Mouse (Mus musculus) thymus, adult 2 months (tissue): Measurements from ENCODE around the gene Gm9732. TPM values are rescaled to one million over a fixed set of nuclear protein-coding genes. Genes with fewer than 3 reads are reported as not detected.
"Not testable (repeated sequence)": the region's sequence is repeated elsewhere in the genome, so short reads cannot be mapped to it uniquely, and the experiment has no call there.

Source experiments
- DNase-seq: peaks from one replicate; pipeline ENCODE4 v3.0.0; 2021
- H3K27ac ChIP-seq: fragments of 200-500 bp; 2 replicates; pipeline ENCODE4 v1.5.1; 2012; ENCODE audit warnings: low read length, control low read depth; ENCODE audit not compliant: control insufficient read depth, insufficient read depth
- H3K27me3 ChIP-seq: fragments of 200-500 bp; 2 replicates; pipeline ENCODE4 v1.6.1; 2012; ENCODE audit warnings: mild to moderate bottlenecking, low read length, moderate library complexity, mixed read lengths; ENCODE audit not compliant: control insufficient read depth, insufficient read depth
- H3K36me3 ChIP-seq: fragments of 200-500 bp; 2 replicates; pipeline ENCODE4 v1.6.1; 2012; ENCODE audit warnings: mild to moderate bottlenecking, low read length, moderate library complexity; ENCODE audit not compliant: control insufficient read depth, insufficient read depth
- H3K4me1 ChIP-seq: fragments of 200-500 bp; replicated peaks from 2 replicates; pipeline ENCODE4 v1.6.1; 2012; ENCODE audit warnings: low read length; ENCODE audit not compliant: control insufficient read depth, insufficient read depth
- H3K4me3 ChIP-seq: fragments of 200-500 bp; 2 replicates; pipeline ENCODE4 v1.5.1; 2012; ENCODE audit warnings: mild to moderate bottlenecking, low read length, control low read depth, moderate library complexity; ENCODE audit not compliant: control insufficient read depth, insufficient read depth
- WGBS: fragments of 180-500 bp; shearing (Covaris S2); methylation state at CpG from one replicate; pipeline ENCODE4 v1.1.7; 2018; 5-methylcytosine and 5-hydroxymethylcytosine counted together
- polyA plus RNA-seq: library from polyadenylated mRNA; depleted of rRNA; stranded (reverse); fragments of >200 nt; gene quantifications from 2 replicates; pipeline ENCODE4 v1.2.3, GENCODE M21; 2012

Gm9732 gene
- polyA plus RNA-seq, 1 experiment = not detected

- H3K4me3 ChIP-seq, DNase-seq, H3K36me3 ChIP-seq, H3K27me3 ChIP-seq, H3K4me1 ChIP-seq, H3K27ac ChIP-seq: not testable (repeated sequence)
- WGBS = 95% methylated on average over 1 of the region's 1 CpGs
Observed at GRCm38 (mm10) chr14:43275752-43276151, 916 bp downstream of the Gm9732 start.

DNA sequence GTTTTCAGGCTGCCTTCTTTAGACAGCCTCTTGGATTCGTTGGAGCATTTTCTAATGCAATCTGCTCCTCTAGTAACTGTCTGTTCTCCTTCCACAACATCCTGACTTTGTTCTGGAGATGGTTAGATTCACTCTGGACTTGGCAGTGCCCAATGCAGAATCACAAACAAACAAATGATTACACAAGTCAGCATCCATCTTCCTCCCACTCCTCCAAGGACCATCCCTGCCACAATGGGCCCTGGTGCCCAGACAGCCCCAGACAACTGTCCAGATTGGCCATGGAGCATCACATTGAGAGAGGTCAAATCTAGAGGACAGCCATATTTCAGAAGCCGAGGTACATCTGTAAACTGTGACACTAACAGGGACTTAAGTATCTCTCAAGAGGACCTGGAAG lies 2.6 kb downstream of the Gm9732 start:
- not testable (repeated sequence) for H3K27ac ChIP-seq, H3K4me3 ChIP-seq, H3K36me3 ChIP-seq, H3K27me3 ChIP-seq, DNase-seq, H3K4me1 ChIP-seq
- WGBS = 67% methylated on average over 2 of the region's 2 CpGs

GRCm38 (mm10) chr14:43278146-43278545 lies 3.3 kb downstream of the Gm9732 start:
- H3K27ac ChIP-seq, H3K4me3 ChIP-seq, DNase-seq, H3K36me3 ChIP-seq, H3K4me1 ChIP-seq, H3K27me3 ChIP-seq: not testable (repeated sequence)
- WGBS = 75% methylated on average over 4 of the region's 4 CpGs

GRCm38 (mm10) chr14:43278681-43279080 lies 3.8 kb downstream of the Gm9732 start:
- not testable (repeated sequence) for H3K27ac ChIP-seq, H3K36me3 ChIP-seq, H3K27me3 ChIP-seq, H3K4me3 ChIP-seq, DNase-seq, H3K4me1 ChIP-seq
- 93% methylated on average over 3 of the region's 3 CpGs for whole genome bisulfite sequencing

DNA sequence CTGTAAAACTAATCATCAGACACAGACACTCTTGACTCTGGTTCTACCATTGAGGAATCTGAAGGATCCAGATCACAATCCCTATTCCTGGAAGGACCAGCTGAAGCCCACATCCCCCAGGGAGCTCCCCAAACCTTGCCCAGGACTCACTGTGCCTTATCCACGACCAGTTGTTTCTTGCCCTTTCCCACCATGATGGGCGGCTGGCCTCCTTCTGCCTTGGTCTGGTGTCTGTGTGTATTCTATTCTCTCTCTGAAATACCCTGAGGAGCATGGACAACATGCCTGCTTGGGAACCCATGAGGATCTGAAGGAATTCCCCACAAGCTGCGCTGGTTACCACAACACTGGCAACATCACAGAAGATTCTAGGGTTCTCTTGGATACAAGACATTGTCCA lies 18.7 kb downstream of the Gm9732 start, which contains the start of gene Gm8127:
Gm8127 (minus strand) TSS at position 330 of the 400 bp plus-strand sequence.
- H3K27me3 ChIP-seq, H3K27ac ChIP-seq, H3K4me3 ChIP-seq, DNase-seq, H3K36me3 ChIP-seq, H3K4me1 ChIP-seq: not testable (repeated sequence)
- 86% methylated on average over 3 of the region's 3 CpGs for WGBS

- DNase-seq, H3K4me3 ChIP-seq, H3K4me1 ChIP-seq, H3K36me3 ChIP-seq, H3K27me3 ChIP-seq, H3K27ac ChIP-seq: not testable (repeated sequence)
Observed at GRCm38 (mm10) chr14:43319516-43319915, 44.7 kb downstream of the Gm9732 start.

GRCm38 (mm10) chr14:43328603-43329002 lies 53.8 kb downstream of the Gm9732 start:
- DNase-seq, H3K36me3 ChIP-seq, H3K4me1 ChIP-seq, H3K27me3 ChIP-seq, H3K4me3 ChIP-seq, H3K27ac ChIP-seq: not testable (repeated sequence)
- 55% methylated on average over 2 of the region's 2 CpGs for WGBS

DNA sequence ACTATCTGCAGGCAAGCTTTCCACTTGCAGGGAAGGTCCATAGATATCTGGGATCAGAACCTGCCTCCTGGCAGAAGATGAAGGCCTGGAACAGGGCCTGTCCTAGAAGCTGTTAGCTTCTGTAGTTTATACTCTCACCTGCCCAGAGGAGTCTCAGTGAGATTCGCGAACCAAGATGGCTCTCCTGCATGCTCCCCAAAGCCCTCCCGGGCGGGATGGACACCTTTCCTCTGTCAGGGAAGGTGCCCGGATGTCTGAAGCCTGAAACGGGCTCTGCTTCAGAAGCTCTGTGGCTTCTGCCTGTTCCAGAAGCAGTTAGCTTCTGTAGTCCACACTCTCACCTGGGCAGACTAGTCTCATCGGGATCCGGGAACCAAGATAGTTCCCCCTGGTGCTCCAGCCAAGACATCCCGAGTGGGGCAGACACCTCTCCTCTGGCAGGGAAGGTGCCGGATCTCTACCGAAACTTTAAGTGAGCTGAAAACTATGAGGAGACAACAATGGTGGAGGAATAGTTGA lies 56.6 kb downstream of the Gm9732 start:
- H3K27me3 ChIP-seq, DNase-seq, H3K4me3 ChIP-seq, H3K27ac ChIP-seq, H3K36me3 ChIP-seq, H3K4me1 ChIP-seq: not testable (repeated sequence)
- WGBS = 93% methylated on average over 11 of the region's 11 CpGs

GRCm38 (mm10) chr14:43337646-43338045 lies 62.8 kb downstream of the Gm9732 start:
- DNase-seq, H3K4me3 ChIP-seq, H3K4me1 ChIP-seq, H3K36me3 ChIP-seq, H3K27me3 ChIP-seq, H3K27ac ChIP-seq: not testable (repeated sequence)
- 54% methylated on average over 1 of the region's 1 CpGs for WGBS

DNA sequence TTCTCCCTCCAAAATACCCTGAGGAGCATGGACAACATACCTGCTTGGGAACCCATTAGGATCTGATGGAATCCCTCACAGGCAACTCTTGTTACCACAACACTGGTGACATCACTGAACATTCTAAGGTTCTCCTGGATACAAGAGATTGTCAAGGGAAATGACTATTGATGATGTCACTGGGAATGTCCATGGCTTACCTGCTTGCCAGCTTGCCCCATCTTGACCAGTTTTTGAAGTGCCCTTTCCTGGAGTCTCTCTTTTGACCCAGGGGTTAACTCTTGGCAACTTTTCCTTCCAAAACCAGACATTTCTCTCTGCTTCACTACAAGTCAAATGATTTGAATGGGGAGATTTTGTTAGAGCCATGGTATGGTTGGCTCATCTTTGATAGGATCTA lies 72.9 kb downstream of the Gm9732 start, which contains the start of gene 1700001F09Rik:
1700001F09Rik (minus strand) TSS at position 101 of the 400 bp plus-strand sequence.
- not testable (repeated sequence) for H3K27ac ChIP-seq, DNase-seq, H3K27me3 ChIP-seq, H3K4me3 ChIP-seq, H3K36me3 ChIP-seq, H3K4me1 ChIP-seq

DNA sequence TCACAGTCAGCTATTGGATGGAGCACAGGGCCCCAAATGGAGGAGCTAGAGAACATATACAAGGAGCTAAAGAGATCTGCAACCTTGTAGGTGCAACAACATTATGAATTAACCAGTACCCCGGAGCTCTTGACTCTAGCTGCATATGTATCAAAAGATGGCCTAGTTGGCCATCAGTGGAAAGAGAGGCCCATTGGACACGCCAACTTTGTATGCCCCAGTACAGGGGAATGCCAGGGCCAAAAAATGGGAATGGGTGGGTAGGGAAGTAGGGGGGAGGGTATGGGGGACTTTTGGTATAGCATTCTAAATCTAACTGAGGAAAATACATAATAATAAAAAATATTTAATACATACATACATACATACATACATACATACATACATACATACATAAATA lies 78.1 kb downstream of the Gm9732 start:
- H3K36me3 ChIP-seq, H3K27ac ChIP-seq, H3K27me3 ChIP-seq, DNase-seq, H3K4me3 ChIP-seq, H3K4me1 ChIP-seq: not testable (repeated sequence)
- WGBS = 100% methylated on average over 2 of the region's 2 CpGs
